Mouse (Mus musculus): Measurements from ENCODE around the gene Hk2. TPM values are rescaled to one million over a fixed set of nuclear protein-coding genes. Genes with fewer than 3 reads are reported as not detected.

Hk2 gene
- polyA plus RNA-seq, 1 experiment from 2014 or later: 18.7 TPM

DNA sequence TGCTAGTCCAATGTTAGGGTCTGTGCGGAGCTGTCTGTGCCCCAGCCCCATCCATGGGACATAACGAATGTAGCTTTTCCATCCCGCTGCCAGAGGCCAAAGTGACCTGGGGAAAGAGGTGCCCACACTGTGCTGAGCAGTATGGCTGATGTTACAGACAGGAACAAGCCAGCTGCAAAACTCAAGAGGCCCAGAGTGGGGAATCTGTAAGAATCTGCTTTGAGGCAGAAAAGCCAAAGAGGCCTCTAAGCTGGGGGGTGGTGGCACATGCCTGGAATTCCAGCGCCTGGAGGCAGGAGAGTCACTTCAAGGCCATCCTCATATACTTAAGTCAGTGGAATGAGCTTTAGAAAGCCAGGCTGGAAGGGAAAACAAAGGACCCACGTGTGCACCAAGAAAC is 50.9 kb downstream of the Hk2 start:
- Histone ChIP-seq H3K4me1 (replicated peaks) (peaks cover 16% of the 10 kb centered on the region), H3K27ac (peak overlapping the region; percentile 80), H3K27me3 (ENCODE audit: insufficient read depth, poor library complexity, severe bottlenecking) (no peaks in the 10 kb centered on the region), H3K9me3 (no peaks in the 10 kb centered on the region), H3K36me3 (peaks cover 44% of the 10 kb centered on the region), H3K4me3 (no peak overlapping the region)
- WGBS: 49% methylated on average over 5 of the region's 5 CpGs
- DNase-seq (ENCODE audit: low spot score): peak; percentile 59

DNA sequence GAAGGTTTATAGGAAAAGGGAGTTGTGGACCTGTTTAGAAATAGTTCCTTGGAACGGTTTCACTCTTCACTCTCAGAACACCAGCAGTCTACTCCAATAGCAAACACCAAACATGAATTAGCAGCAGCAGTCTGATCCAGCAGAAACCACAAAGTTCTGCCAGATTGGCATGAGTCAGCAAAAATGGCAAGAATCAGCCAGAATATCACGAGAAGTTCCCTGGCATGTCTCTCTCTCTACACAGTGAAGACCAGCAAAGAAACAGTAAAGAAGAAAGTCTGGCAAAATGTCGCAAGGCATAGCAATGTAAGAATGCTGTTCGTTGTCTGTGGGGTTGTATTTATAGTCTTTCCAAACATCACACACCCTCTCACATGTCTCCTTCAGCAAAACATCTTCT is 58.1 kb downstream of the Hk2 start:
- no peaks in the 10 kb centered on the region for H3K36me3 ChIP-seq
- H3K9me3 ChIP-seq: no peaks in the 10 kb centered on the region
- DNase-seq (ENCODE audit: low spot score): no peak
- H3K4me3 ChIP-seq: no peak overlapping the region
- H3K27ac ChIP-seq: no peak overlapping the region
- no peaks in the 10 kb centered on the region for H3K4me1 ChIP-seq (replicated peaks)
- H3K27me3 ChIP-seq (ENCODE audit: insufficient read depth, poor library complexity, severe bottlenecking): no peaks in the 10 kb centered on the region
- 88% methylated on average over 4 of the region's 4 CpGs for WGBS

DNA sequence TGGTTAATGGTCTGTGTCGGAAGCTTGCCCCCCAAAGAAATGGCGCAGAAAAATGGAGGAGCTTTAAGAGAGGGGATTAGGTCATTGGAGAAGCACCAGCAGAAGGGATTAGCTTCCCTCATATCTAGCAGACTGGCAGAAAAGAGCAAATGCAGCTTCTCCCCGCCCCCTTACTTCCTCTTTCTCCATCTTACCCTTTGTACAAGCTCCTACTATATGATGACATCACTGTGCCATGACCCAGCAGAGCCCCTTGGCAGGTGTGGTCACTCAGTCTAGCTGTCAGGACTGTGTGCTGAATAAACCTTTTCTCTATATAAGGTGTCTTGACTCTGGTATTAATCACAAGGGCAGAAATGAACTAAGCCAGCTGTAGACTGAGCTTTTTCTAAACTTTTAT is 58.6 kb downstream of the Hk2 start:
- no peak for DNase-seq (ENCODE audit: low spot score)
- 90% methylated on average over 3 of the region's 3 CpGs for WGBS
- no peaks in the 10 kb centered on the region for H3K4me1 ChIP-seq (replicated peaks)

DNA sequence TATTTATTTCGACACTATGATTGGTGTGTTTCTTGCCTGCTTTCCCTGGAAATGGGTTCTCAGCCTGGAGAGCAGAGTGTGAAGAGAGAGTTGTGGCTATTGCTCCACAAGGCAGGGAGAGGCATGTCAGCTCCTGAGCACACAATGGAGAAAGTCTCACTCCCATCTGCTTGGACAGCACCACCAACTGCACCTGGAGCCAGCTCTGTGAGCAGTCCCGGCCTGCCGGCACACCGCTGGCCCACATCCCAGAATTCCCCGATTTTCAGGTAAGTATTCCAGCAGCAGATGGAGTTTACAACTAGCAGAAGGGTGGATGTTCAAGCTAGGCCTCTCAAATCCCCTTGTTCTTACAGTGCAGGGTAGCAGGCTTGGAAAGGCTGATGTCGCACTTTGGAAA is 59.0 kb downstream of the Hk2 start:
- Histone ChIP-seq H3K36me3 (no peaks in the 10 kb centered on the region), H3K4me3 (no peak overlapping the region), H3K9me3 (no peaks in the 10 kb centered on the region), H3K4me1 (replicated peaks) (no peaks in the 10 kb centered on the region), H3K27me3 (ENCODE audit: insufficient read depth, poor library complexity, severe bottlenecking) (no peaks in the 10 kb centered on the region), H3K27ac (no peak overlapping the region)
- no peak for DNase-seq (ENCODE audit: low spot score)
- 87% methylated on average over 6 of the region's 6 CpGs for WGBS

More for the DNA sequence above, 58.6 kb downstream of the Hk2 start:
- Histone ChIP-seq H3K27ac (no peak overlapping the region), H3K27me3 (ENCODE audit: insufficient read depth, poor library complexity, severe bottlenecking) (no peaks in the 10 kb centered on the region), H3K9me3 (no peaks in the 10 kb centered on the region), H3K4me3 (no peak overlapping the region), H3K36me3 (no peaks in the 10 kb centered on the region)

DNA sequence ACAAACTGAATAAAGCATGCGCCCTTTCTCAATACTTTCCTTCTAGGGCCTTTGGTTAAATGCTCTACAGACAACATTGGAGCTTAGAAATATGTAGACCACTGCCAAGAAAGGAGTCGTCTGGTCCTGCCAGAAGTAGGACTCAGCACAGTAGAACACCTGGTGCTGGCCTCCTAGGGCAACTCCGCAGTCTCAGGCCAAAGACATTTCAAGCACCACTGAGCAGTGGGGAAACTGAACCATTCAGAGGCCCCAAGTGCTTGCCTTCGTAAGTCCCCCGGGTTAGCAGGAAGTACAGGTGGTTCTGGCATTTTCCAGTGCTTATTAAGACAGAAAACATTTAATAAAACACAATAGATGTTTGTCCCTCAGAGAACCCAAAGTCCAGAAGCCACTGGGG is 59.4 kb downstream of the Hk2 start:
- Histone ChIP-seq H3K36me3 (no peaks in the 10 kb centered on the region), H3K9me3 (no peaks in the 10 kb centered on the region), H3K4me3 (no peak overlapping the region), H3K27me3 (ENCODE audit: insufficient read depth, poor library complexity, severe bottlenecking) (no peaks in the 10 kb centered on the region), H3K27ac (no peak overlapping the region), H3K4me1 (replicated peaks) (no peaks in the 10 kb centered on the region)
- WGBS: 88% methylated on average over 5 of the region's 5 CpGs
- no peak for DNase-seq (ENCODE audit: low spot score)

DNA sequence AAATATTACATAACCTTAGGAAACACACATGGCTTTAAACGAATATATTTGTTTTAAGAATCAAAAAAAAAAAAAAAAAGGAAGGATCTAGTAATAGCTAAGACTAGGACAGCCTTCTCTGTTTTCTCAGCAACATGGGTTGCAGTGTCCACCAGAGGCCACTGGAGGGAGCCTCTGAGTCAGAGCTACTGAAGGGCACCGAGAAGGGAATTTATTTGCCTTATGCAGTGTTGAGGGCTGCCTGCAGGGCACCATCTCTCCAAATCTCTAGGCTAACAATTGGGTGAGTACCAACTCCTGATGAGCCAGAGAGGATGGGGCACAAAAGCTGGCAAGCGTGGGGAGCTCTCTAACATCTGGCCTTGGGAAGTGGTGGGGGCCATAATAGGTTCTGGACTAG is 60.0 kb downstream of the Hk2 start:
- no peaks in the 10 kb centered on the region for H3K9me3 ChIP-seq
- no peaks in the 10 kb centered on the region for H3K4me1 ChIP-seq (replicated peaks)
- H3K36me3 ChIP-seq: no peaks in the 10 kb centered on the region
- peak; percentile 78 for DNase-seq (ENCODE audit: low spot score)
- H3K27ac ChIP-seq: no peak overlapping the region
- no peaks in the 10 kb centered on the region for H3K27me3 ChIP-seq (ENCODE audit: insufficient read depth, poor library complexity, severe bottlenecking)
- WGBS: 14% methylated on average over 3 of the region's 3 CpGs
- no peak overlapping the region for H3K4me3 ChIP-seq

DNA sequence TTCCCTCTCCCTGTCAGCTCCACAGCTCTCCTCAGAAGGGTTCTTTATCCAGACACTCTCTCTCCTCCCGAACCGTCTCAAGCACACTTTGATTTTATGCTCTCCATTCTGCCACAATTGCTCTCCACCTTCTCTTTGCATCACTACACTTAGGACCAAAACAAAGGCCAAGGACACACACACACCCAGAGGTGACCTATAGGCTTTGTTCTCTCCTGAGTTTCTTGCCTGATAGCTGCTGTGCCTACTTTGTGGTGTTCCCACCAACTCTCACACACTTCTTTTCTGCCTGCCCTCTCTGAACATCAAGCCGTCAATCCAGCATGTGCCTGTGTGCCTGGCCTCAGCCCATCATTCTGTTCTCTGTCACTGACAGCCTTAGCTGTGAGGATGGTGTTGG is 66.5 kb downstream of the Hk2 start:
- Histone ChIP-seq H3K9me3 (no peaks in the 10 kb centered on the region), H3K27ac (no peak overlapping the region), H3K4me1 (replicated peaks) (no peaks in the 10 kb centered on the region), H3K27me3 (ENCODE audit: insufficient read depth, poor library complexity, severe bottlenecking) (no peaks in the 10 kb centered on the region), H3K36me3 (no peaks in the 10 kb centered on the region), H3K4me3 (no peak overlapping the region)
- 88% methylated on average over 3 of the region's 3 CpGs for WGBS
- DNase-seq (ENCODE audit: low spot score): no peak

DNA sequence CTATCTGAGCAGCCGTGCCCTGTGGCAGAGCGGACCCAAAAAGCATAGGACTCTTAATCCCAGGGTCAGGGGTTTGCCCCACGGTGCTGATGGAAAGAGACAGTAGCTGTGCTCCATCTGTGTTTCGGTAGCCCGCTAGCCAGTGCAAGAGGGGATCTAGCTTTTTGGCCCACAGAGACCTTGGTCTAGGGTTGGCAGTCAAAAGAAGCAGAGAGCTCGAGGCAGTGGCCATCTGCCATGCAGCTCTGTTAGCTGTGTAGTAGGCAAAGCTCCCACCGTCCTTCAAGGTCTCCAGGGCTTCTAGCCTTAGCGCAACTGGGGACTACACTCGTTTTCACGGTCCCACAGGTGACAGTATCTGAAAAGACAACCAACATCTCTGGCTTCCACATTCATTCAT is 67.0 kb downstream of the Hk2 start:
- Histone ChIP-seq H3K4me3 (no peak overlapping the region), H3K27me3 (ENCODE audit: insufficient read depth, poor library complexity, severe bottlenecking) (no peaks in the 10 kb centered on the region), H3K4me1 (replicated peaks) (no peaks in the 10 kb centered on the region), H3K9me3 (no peaks in the 10 kb centered on the region), H3K27ac (no peak overlapping the region), H3K36me3 (no peaks in the 10 kb centered on the region)
- 88% methylated on average over 10 of the region's 10 CpGs for WGBS
- no peak for DNase-seq (ENCODE audit: low spot score)

DNA sequence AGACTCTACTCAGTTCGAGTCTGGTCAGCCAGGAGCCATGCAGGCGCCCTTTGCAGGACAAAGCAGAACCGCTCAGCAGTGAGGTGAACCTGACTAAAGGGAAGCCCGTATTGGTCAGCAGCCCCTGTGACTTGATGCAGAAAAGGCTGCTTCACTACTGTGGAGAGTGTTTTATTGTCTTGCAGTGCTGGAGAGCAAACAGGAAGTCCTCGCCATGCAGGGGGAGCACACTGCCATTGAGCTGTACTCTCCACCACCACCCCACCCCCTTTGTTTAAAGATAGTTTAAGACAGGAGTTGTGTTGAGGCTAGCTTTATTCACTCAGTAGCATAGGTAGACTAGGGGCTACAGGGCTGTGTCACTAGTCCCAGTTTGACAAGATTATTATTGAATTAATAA is 69.0 kb downstream of the Hk2 start, which contains the start of gene Pole4:
Gene Pole4 (minus strand): TSS at position 145 of the 400 bp plus-strand sequence.
- Histone ChIP-seq H3K27ac (no peak within 1 kb of the TSS), H3K9me3 (no peaks in the 10 kb centered on the region), H3K27me3 (ENCODE audit: insufficient read depth, poor library complexity, severe bottlenecking) (no peaks in the 10 kb centered on the region), H3K4me3 (no peak within 1 kb of the TSS), H3K36me3 (no peaks in the 10 kb centered on the region), H3K4me1 (replicated peaks) (peaks cover 5% of the 10 kb centered on the region)
- DNase-seq (ENCODE audit: low spot score): no peak
- 81% methylated on average over 5 of the region's 5 CpGs for WGBS

DNA sequence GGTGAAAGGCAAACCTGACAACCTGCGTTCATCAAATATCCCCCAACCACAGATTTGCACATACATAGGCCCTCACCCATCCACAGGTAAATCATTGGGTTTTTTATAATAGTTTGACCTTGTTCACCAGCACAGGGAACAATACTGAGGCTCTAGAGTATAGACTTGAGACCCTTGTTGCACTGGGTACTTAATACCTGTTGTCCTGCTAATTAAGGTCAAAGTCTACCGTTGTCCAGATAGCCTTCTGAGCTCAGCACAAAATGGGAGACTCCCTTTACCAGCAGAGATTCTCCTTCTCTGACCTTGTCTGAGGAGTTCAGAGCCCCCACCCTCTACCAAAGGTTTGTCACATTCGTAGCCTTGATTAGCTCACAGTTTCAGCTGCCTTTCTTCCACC is 70.5 kb downstream of the Hk2 start:
- Histone ChIP-seq H3K9me3 (no peaks in the 10 kb centered on the region), H3K27ac (no peak overlapping the region), H3K4me3 (no peak overlapping the region), H3K4me1 (replicated peaks) (peaks cover 15% of the 10 kb centered on the region), H3K27me3 (ENCODE audit: insufficient read depth, poor library complexity, severe bottlenecking) (no peaks in the 10 kb centered on the region), H3K36me3 (no peaks in the 10 kb centered on the region)
- 91% methylated on average over 3 of the region's 3 CpGs for WGBS
- no peak for DNase-seq (ENCODE audit: low spot score)

DNA sequence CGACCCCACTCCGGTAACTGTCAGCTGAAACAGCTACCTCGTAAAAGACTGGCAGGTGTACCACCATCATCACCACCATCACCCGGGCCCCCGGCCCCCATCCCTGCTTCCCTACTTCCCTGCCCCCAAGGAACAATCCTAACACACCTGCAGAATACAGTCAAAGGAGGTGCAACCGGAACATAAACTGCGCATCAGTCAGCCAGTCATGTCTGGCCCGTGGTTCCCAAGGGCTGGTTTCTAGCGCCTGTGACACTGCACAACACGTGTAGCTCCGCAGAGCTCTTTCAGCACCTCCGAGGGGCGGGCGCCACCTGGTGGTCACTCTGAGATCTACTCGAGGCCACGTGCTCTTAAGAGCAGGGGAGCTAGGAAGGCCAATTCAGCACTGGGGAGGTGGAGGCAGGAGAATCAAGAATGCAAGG is 71.6 kb downstream of the Hk2 start:
- WGBS: 34% methylated on average over 16 of the region's 16 CpGs

DNA sequence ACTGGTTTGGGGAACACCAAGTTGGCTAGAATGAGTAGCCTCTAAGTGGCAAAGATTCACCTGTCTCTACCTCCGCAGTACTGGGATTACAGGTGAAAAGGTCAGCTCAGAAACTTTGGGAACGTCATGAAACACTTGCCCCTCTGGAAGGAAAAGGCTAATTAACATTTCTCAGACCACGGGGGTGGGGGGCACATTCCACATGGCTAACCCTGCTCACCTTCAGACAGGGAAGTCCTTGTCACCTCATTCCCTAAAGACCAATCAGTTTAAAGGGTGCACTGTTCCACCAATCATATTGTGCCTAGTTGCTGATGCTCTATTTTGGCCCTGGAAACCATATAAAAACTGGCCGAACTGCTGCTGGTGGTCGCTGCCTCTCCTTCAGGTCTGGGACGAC is 73.0 kb downstream of the Hk2 start:
- WGBS: 73% methylated on average over 6 of the region's 6 CpGs

More for the DNA sequence above, 71.6 kb downstream of the Hk2 start:
- Histone ChIP-seq H3K4me3 (no peak overlapping the region), H3K9me3 (no peaks in the 10 kb centered on the region), H3K4me1 (replicated peaks) (peaks cover 15% of the 10 kb centered on the region), H3K36me3 (no peaks in the 10 kb centered on the region), H3K27me3 (ENCODE audit: insufficient read depth, poor library complexity, severe bottlenecking) (no peaks in the 10 kb centered on the region), H3K27ac (no peak overlapping the region)
- DNase-seq (ENCODE audit: low spot score): peak; percentile 89

DNA sequence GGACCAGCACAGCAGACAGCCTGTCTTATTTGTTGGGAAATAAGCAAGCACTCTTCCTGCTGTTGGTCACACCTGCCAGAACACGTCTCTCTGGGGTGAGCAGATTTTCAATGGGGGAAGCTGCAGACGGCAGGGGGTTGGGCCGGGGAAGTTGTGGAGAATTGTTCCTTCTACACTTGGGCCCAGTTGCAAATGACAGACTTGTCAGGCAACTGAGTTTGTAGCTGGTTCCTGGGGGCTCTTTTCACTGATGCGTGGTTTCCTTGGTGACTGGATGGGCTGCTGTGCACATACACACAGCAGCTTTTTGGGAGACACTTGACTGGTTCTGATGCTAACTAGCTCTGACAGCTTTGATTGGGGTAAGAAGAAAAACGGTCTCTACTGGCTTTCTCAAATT is 74.4 kb downstream of the Hk2 start:
- DNase-seq (ENCODE audit: low spot score): no peak
- H3K27ac ChIP-seq: no peak overlapping the region

More for the DNA sequence above, 73.0 kb downstream of the Hk2 start:
- H3K36me3 ChIP-seq: no peaks in the 10 kb centered on the region
- H3K4me1 ChIP-seq (replicated peaks): peaks cover 15% of the 10 kb centered on the region
- no peak overlapping the region for H3K27ac ChIP-seq
- no peak overlapping the region for H3K4me3 ChIP-seq
- no peak for DNase-seq (ENCODE audit: low spot score)
- no peaks in the 10 kb centered on the region for H3K27me3 ChIP-seq (ENCODE audit: insufficient read depth, poor library complexity, severe bottlenecking)
- H3K9me3 ChIP-seq: no peaks in the 10 kb centered on the region

DNA sequence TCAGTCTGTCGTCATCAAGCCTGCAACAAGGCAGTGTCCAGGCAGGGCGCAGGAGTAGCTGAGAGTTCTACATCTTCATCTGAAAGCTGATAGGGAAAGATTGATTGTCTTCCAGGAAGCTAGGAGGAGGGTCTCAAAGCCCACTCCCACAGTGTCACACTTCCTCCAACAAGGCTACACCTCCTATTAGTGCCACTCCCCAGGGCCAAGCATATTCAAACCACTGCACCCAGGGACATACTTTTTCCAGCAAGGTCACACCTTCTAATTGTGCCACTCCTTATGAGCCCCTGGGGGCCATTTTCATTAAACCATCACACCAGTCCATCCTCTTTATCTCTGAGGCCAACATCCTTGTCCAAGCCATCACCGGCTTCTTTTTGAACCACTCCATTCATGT is 77.5 kb downstream of the Hk2 start:
- no peaks in the 10 kb centered on the region for H3K9me3 ChIP-seq
- no peak overlapping the region for H3K4me3 ChIP-seq
- no peak overlapping the region for H3K27ac ChIP-seq
- DNase-seq (ENCODE audit: low spot score): no peak
- H3K36me3 ChIP-seq: no peaks in the 10 kb centered on the region
- WGBS: 95% methylated on average over 3 of the region's 3 CpGs
- H3K27me3 ChIP-seq (ENCODE audit: insufficient read depth, poor library complexity, severe bottlenecking): no peaks in the 10 kb centered on the region
- peaks cover 17% of the 10 kb centered on the region for H3K4me1 ChIP-seq (replicated peaks)

More for the DNA sequence above, 74.4 kb downstream of the Hk2 start:
- H3K9me3 ChIP-seq: no peaks in the 10 kb centered on the region
- peaks cover 15% of the 10 kb centered on the region for H3K4me1 ChIP-seq (replicated peaks)
- no peaks in the 10 kb centered on the region for H3K27me3 ChIP-seq (ENCODE audit: insufficient read depth, poor library complexity, severe bottlenecking)
- 13% methylated on average over 5 of the region's 5 CpGs for WGBS
- no peaks in the 10 kb centered on the region for H3K36me3 ChIP-seq
- H3K4me3 ChIP-seq: no peak overlapping the region
